Mouse (Mus musculus) forebrain, embryonic 13.5 days (tissue): ENCODE measurements around the gene Wdr74. TPM values are rescaled to one million over a fixed set of nuclear protein-coding genes. Genes with fewer than 3 reads are reported as not detected.

Experiments
- ATAC-seq: fragments of 200-750 bp; cut with Nextera tagmentation; 2 replicates; pipeline ENCODE4 v1.8.0; 2017
- H3K27ac ChIP-seq: fragments of 300-500 bp; sonication (generic); 2 replicates; pipeline ENCODE4 v1.5.1; 2015; ENCODE audit warnings: inconsistent platforms, mild to moderate bottlenecking, moderate library complexity
- H3K27me3 ChIP-seq: fragments of 300-500 bp; sonication (generic); 2 replicates; pipeline ENCODE4 v1.6.1; 2015; ENCODE audit warnings: mild to moderate bottlenecking, inconsistent platforms
- H3K36me3 ChIP-seq: fragments of 300-500 bp; sonication (generic); 2 replicates; pipeline ENCODE4 v1.6.1; 2015; ENCODE audit warnings: mild to moderate bottlenecking, inconsistent platforms; ENCODE audit not compliant: poor library complexity, severe bottlenecking
- H3K4me1 ChIP-seq: fragments of 300-500 bp; sonication (generic); 2 replicates; pipeline ENCODE4 v1.6.1; 2015; ENCODE audit warnings: inconsistent platforms
- H3K4me2 ChIP-seq: fragments of 300-500 bp; sonication (generic); 2 replicates; pipeline ENCODE4 v1.6.1; 2015; ENCODE audit warnings: inconsistent platforms, mild to moderate bottlenecking, moderate library complexity
- H3K4me3 ChIP-seq: fragments of 300-500 bp; sonication (generic); 2 replicates; pipeline ENCODE4 v1.5.1; 2015; ENCODE audit warnings: mild to moderate bottlenecking, inconsistent platforms
- H3K9ac ChIP-seq: fragments of 300-500 bp; sonication (generic); 2 replicates; pipeline ENCODE4 v1.6.1; 2015; ENCODE audit warnings: mild to moderate bottlenecking, inconsistent platforms
- H3K9me3 ChIP-seq: fragments of 300-500 bp; sonication (generic); replicated peaks from 2 replicates; pipeline ENCODE4 v1.6.1; 2016; ENCODE audit warnings: inconsistent platforms
- WGBS: fragments of 180-500 bp; shearing (Covaris S2); methylation state at CpG from one replicate; pipeline ENCODE4 v1.1.7; 2015; 5-methylcytosine and 5-hydroxymethylcytosine counted together
- polyA plus RNA-seq: library from polyadenylated mRNA; unstranded; fragments of >200 nt; fragmentation: Nextera tagmentation; extraction: Ambion mirVana; gene quantifications from 2 replicates; pipeline ENCODE4 v1.2.1, GENCODE M21; 2015

Gene Wdr74
- polyA plus RNA-seq = 92.0 and 97.4 TPM in 2 replicates

DNA sequence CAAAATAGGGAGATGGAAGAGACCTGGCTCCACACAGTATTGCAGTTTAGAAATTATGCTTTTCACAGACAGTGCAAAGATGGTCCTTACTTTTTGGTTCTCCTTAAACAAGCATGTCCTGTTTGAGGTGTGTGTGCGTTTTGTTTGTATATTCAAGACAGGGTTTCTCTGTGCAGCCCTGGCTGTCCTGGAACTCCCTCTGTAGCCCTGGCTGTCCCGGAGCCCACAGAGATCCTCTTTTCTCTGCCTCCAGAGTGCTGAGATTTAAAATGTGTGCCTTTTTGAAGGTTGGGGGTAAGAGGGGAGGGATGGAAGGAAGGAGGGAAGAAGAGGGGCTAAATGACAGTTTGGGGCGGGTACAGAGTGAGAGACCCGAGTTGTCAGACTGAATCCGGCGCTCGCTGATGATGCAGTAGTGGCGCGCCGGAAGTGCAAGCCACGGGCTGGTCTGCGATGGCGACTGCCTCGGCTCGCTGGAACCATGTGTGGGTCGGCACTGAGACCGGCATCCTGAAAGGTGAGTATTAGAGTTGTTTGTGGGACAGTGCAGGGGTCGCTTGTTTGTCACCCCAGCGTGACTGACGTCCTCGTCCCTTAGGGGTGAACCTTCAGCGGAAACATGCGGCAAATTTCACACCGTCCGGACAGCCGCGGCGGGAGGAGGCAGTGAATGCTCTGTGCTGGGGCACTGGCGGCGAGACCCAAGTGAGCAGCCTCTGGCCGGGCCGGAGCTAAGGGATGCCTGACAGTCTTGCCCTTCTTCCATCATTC lies at the start of gene Wdr74:
TSS of gene Wdr74 (plus strand) at position 439 of the 771 bp plus-strand sequence.
- Histone ChIP-seq H3K4me3 (peak within 1 kb of the TSS; percentile 95), H3K9me3 (no peaks in the 10 kb centered on the region), H3K27ac (peak within 1 kb of the TSS; percentile 67), H3K36me3 (peaks cover 32% of the 10 kb centered on the region), H3K9ac (peak within 1 kb of the TSS; percentile 81), H3K4me1 (peaks cover 20% of the 10 kb centered on the region), H3K27me3 (no peaks in the 10 kb centered on the region), H3K4me2 (peak within 1 kb of the TSS; percentile 94)
- under 1% methylated on average over 32 of the region's 32 CpGs for WGBS
- ATAC-seq = peak; percentile 98

DNA sequence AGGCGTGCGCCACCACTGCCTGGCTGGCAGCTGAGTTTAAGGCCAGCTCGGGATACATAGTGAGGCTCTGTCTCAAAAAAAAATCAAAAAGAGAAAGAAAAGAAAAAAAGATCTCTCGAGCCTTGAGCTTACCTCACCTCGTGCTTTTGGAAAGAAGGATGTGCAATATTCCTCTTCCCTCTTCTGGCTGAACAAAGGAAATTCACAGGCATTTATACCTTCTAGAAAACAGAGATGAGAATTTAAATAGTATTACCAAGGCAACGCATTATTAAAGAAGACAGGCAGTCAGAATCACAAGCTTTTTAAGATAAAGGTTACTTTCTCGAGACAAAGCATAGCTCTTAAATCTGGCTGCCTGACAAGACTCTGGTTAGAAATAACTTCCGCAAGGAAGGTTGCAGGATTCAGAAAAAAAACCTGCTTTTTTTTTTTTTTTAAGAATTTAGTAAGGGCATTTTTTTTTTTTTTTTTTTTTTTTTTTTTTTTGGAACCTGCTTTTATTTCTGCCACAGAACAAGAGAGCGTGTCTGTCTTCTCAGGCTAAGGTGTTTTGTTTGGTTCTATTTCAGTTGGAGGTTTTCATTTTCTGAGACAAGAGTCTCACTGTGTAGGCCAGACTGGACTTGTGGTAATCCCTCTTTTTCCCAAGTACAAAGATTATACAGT lies 43.6 kb upstream of the Wdr74 start:
- Histone ChIP-seq H3K9me3 (no peaks in the 10 kb centered on the region), H3K4me1 (peaks cover 11% of the 10 kb centered on the region; the same call in 1 of the 2 replicates), H3K27ac (0 out of 2 replicates have a peak overlapping the region, but pooled peaks have one; percentile 14), H3K4me3 (no peak overlapping the region), H3K9ac (no peak overlapping the region), H3K27me3 (no peaks in the 10 kb centered on the region), H3K36me3 (no peaks in the 10 kb centered on the region), H3K4me2 (no peak overlapping the region)
- 40% methylated on average over 9 of the region's 9 CpGs for WGBS
- 0 out of 2 replicates have a peak, but pooled peaks have one; percentile 21 for ATAC-seq

DNA sequence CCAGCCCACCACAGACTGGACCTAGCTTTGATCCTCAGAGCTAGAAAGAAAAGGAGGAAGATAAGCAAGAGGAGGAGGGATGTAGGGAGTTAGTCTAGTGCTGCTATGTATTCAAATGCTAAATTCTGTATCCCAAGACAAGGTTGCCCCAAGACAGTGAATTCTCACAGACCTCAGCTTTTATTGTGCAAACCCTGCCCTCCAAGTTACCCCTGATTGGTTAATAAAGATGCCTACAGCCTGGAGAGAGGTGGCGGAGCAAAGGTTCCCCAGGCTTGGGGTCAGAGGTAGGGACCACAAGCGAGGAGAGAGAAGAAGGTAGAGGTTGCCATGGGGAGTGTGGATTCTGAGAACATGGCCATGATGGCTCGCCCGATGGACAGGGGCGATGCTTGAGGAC lies 42.9 kb upstream of the Wdr74 start:
- H3K9me3 ChIP-seq = no peaks in the 10 kb centered on the region
- no peak overlapping the region for H3K4me2 ChIP-seq
- H3K9ac ChIP-seq = no peak overlapping the region
- no peak overlapping the region for H3K27ac ChIP-seq
- 76% methylated on average over 5 of the region's 5 CpGs for WGBS
- H3K4me1 ChIP-seq = peaks cover 11% of the 10 kb centered on the region; the same call in 1 of the 2 replicates
- ATAC-seq = no peak
- H3K4me3 ChIP-seq = no peak overlapping the region
- no peaks in the 10 kb centered on the region for H3K27me3 ChIP-seq
- H3K36me3 ChIP-seq = no peaks in the 10 kb centered on the region

DNA sequence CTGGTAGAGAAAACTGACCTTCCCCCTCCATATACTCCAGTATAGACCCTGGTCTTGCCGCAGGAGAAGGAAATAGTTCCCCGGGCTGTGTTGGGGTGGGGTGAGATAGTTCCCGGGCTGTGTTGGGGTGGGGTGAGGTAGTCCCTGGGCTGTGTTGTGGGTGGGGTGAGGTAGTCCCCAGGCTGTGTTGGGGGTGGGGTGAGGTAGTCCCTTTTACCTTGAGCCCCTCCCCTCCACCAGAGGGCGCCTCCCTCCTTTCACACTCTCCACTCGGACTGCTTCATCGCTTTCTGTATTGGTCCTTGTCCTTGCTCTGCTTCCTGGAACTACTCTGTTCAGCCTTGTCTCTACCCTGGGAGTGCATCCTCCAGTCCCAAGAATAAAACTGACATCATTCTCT lies 40.3 kb upstream of the Wdr74 start:
- no peak overlapping the region for H3K9ac ChIP-seq
- H3K4me3 ChIP-seq = no peak overlapping the region
- peaks cover 11% of the 10 kb centered on the region; the same call in 1 of the 2 replicates for H3K4me1 ChIP-seq
- H3K27ac ChIP-seq = no peak overlapping the region
- 0 out of 2 replicates have a peak, but pooled peaks have one; percentile 21 for ATAC-seq
- 56% methylated on average over 6 of the region's 6 CpGs for WGBS
- H3K27me3 ChIP-seq = no peaks in the 10 kb centered on the region
- H3K4me2 ChIP-seq = no peak overlapping the region
- no peaks in the 10 kb centered on the region for H3K36me3 ChIP-seq
- H3K9me3 ChIP-seq = no peaks in the 10 kb centered on the region

DNA sequence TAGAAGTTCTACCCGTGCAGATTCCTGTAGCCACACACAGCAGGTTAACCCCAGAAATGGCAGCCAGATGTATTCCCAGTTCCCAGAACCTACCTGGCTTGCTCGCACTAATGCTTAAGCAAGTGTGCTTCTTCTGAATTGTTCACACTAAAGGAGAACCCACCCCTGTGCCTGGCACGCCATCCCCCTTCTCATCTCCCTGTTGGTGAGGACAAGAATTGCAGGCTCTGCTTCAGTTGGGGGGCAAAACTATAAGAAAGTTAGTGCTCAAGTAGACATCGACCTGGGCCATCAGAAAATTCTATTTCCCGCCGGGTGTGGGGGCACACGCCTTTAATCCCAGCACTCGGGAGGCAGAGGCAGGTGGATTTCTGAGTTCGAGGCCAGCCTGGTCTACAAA lies 36.0 kb upstream of the Wdr74 start:
- WGBS = 78% methylated on average over 9 of the region's 9 CpGs
- H3K4me1 ChIP-seq = no peaks in the 10 kb centered on the region
- no peak overlapping the region for H3K27ac ChIP-seq
- H3K9ac ChIP-seq = no peak overlapping the region
- no peak overlapping the region for H3K4me2 ChIP-seq
- no peaks in the 10 kb centered on the region for H3K9me3 ChIP-seq
- no peak overlapping the region for H3K4me3 ChIP-seq
- H3K27me3 ChIP-seq = no peaks in the 10 kb centered on the region
- no peaks in the 10 kb centered on the region for H3K36me3 ChIP-seq
- ATAC-seq = no peak

DNA sequence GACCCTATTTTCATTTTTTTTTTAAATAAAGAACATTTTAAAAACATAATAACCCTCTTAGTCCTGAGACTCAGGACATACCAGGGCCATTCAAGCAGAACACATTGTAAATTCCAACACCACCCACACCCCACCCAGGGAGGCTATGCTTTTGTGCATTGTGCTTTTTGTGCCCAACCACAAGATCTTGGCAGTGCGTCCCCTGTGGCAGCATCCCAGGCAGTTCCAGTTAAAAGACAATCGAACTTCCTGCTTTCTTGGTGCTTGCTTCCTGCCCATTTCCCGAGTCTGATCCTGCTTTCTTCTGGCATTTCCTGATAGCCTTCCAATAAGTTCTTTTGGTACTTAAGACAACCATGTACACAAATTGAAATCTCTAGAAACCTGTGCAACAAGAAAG lies 33.2 kb upstream of the Wdr74 start:
- Histone ChIP-seq H3K27me3 (no peaks in the 10 kb centered on the region), H3K36me3 (peaks cover 13% of the 10 kb centered on the region), H3K27ac (no peak overlapping the region), H3K4me3 (no peak overlapping the region), H3K9me3 (no peaks in the 10 kb centered on the region), H3K4me1 (no peaks in the 10 kb centered on the region), H3K4me2 (no peak overlapping the region), H3K9ac (no peak overlapping the region)
- WGBS = 61% methylated on average over 3 of the region's 3 CpGs
- no peak for ATAC-seq

DNA sequence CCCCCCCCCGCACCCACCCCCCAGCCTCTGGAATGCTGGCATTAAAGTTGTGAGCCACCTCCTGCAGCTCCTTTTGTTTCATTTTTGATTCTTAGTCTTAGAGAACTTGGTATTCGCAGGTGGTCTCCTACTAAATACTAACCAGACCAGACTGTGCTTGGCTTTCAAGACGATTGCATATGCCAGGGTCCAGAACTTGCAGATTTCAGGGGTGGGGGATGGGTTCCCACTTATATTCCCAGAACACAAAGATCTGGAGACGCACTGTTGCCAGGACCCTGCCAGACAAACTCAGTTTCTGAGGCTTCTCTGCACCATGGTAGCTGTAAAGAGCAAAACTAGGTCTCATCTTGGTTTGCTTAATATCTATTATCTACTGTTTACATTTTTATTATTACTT lies 32.1 kb upstream of the Wdr74 start:
- no peaks in the 10 kb centered on the region for H3K9me3 ChIP-seq
- 59% methylated on average over 3 of the region's 4 CpGs for WGBS
- H3K4me1 ChIP-seq = no peaks in the 10 kb centered on the region
- no peak overlapping the region for H3K4me2 ChIP-seq
- peaks cover 24% of the 10 kb centered on the region for H3K36me3 ChIP-seq
- ATAC-seq = no peak
- H3K27me3 ChIP-seq = no peaks in the 10 kb centered on the region
- H3K9ac ChIP-seq = no peak overlapping the region
- no peak overlapping the region for H3K4me3 ChIP-seq
- no peak overlapping the region for H3K27ac ChIP-seq

DNA sequence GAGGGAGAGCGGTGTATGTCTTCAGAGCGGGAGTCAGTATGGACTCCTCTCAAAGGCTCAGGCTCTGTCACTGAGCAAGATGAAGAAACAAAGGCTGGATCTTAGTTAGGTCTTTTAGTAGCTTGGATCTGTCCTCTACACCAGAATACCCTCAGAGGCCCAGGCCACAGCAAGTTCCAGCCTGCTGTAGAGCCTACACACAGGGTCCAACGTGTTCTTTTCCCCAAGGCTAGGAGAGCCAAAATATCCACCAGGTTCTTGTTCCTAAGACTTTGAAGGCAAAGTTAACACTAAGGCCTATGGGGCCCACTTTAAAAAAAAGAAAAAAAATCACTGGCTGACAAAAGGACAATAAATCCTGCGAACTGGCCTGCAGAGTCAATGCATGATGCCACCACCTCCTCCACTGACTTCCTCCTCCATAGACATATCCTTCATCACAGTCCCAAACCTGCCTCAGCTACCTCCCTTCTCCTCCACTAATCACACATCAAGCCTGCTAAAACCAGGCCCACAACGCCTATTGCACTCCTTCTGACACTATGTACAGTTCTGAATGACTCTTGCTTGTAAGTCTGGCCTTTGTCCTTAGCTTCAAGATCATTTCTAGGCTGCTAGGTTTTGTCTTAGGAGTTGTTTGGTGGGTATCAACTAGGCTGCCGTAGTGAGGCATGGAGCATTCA lies 30.5 kb upstream of the Wdr74 start:
- H3K4me2 ChIP-seq = no peak overlapping the region
- H3K9me3 ChIP-seq = no peaks in the 10 kb centered on the region
- no peaks in the 10 kb centered on the region for H3K27me3 ChIP-seq
- no peak overlapping the region for H3K9ac ChIP-seq
- H3K4me3 ChIP-seq = no peak overlapping the region
- no peak for ATAC-seq
- H3K27ac ChIP-seq = no peak overlapping the region
- peaks cover 40% of the 10 kb centered on the region for H3K36me3 ChIP-seq
- peaks cover 2% of the 10 kb centered on the region for H3K4me1 ChIP-seq
- whole genome bisulfite sequencing = 73% methylated on average over 6 of the region's 6 CpGs

DNA sequence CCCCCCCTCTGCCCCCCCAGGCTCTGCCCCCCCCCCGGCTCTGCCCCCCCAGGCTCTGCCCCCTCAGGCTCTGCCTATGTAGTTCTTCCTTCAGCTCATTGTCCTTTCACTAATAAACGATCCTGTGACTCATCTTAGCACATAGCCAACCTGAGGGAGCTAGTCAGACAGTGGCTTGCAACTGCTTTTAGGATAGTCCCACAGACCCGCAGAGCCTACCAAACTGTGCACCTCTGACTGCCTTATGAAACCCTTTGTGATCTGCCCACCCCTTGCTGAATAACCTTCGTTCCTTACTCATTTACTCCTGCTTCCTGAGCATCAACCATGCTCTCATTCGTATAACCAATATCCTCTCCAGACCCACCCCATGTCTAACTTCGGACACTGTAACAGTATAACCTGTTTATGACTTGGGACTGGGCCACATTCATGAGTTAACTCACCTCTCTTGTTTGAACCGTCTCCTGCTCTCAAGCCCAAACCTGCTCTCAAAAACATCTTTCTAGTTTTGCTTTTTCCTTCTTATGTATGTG lies 29.4 kb upstream of the Wdr74 start:
- Histone ChIP-seq H3K4me2 (no peak overlapping the region), H3K4me1 (peaks cover 12% of the 10 kb centered on the region), H3K27me3 (no peaks in the 10 kb centered on the region), H3K9me3 (no peaks in the 10 kb centered on the region), H3K36me3 (peaks cover 49% of the 10 kb centered on the region), H3K9ac (no peak overlapping the region), H3K4me3 (no peak overlapping the region), H3K27ac (no peak overlapping the region)
- WGBS = 85% methylated on average over 7 of the region's 7 CpGs
- ATAC-seq = no peak

DNA sequence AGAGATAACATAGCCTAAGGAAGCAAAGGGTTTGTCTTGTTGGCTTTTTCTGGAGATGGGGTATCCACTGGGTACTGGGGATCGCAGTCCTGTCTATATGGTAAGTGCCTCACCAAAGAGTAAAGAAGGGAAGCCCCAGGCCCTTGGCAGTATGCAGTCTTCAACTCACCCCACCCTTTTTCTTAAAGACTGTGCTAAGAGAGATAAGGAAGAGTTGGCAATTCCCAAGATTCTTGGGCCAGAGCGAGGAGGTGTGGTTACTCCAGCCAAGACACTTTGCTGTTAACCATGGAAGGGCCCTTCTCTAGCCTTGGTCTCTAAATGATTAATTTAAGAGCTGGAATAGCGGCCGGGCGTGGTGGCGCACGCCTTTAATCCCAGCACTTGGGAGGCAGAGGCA lies 28.7 kb upstream of the Wdr74 start:
- Histone ChIP-seq H3K36me3 (peaks cover 55% of the 10 kb centered on the region), H3K4me2 (no peak overlapping the region), H3K9ac (no peak overlapping the region), H3K27me3 (no peaks in the 10 kb centered on the region), H3K27ac (no peak overlapping the region), H3K4me1 (peaks cover 19% of the 10 kb centered on the region), H3K9me3 (no peaks in the 10 kb centered on the region), H3K4me3 (no peak overlapping the region)
- WGBS = 96% methylated on average over 7 of the region's 7 CpGs
- no peak for ATAC-seq

DNA sequence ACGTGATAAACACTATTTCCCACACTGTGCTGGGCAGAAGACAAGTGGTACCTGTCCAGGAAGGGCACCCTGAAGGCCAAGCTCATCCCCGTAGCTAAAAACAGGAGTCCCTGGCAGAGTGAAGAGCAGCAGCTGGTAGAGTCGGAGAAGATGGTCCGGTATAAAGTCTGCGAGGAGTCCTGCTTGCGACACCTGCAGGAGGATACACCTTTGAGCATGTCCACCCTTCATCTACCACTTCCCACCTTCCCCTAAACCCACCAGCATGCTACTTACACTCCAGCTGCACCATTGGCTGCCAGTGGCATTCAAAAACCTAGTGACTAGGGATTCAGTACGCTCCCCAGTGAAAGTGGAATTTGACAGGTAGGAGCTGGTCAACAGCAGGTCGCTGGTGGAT lies 26.7 kb upstream of the Wdr74 start:
- Histone ChIP-seq H3K9me3 (no peaks in the 10 kb centered on the region), H3K9ac (no peak overlapping the region), H3K27me3 (no peaks in the 10 kb centered on the region), H3K4me2 (no peak overlapping the region), H3K27ac (no peak overlapping the region), H3K4me1 (peaks cover 30% of the 10 kb centered on the region), H3K36me3 (peaks cover 56% of the 10 kb centered on the region), H3K4me3 (no peak overlapping the region)
- 90% methylated on average over 8 of the region's 8 CpGs for WGBS
- no peak for ATAC-seq

DNA sequence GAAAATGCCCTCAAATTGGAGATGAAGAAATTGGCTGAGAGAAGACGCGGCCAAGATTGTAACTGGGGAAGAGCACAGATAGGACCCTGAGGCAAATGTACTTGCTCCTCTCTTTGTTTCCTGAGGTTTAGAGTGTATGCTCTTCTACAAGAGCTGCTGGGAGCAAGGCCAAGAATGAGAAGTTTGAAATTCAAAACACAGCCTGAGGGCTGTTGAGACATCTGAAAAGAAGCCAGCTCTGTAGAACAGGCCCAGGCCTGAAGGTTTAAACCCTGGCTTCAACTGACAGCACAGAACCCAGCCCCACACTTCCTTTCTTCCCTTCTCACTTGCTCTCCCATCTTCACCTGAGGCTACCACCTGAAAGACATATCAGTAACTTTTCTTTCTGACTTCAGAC lies 25.6 kb upstream of the Wdr74 start:
- Histone ChIP-seq H3K27me3 (no peaks in the 10 kb centered on the region), H3K4me1 (peaks cover 34% of the 10 kb centered on the region), H3K9ac (no peak overlapping the region), H3K4me2 (no peak overlapping the region), H3K9me3 (no peaks in the 10 kb centered on the region), H3K4me3 (no peak overlapping the region), H3K27ac (no peak overlapping the region; the same call in 1 of the 2 replicates), H3K36me3 (peaks cover 56% of the 10 kb centered on the region)
- no peak for ATAC-seq
- WGBS = 81% methylated on average over 2 of the region's 2 CpGs
